ENCODE assay signal across 16 mouse cellular contexts in genomic region chr2:133497071-133497470, GRCm38 (mm10).
"Had no signal": no experiment of that assay in that cellular context is flagged by ENCODE, and none has a peak within 500 bp of the region (broad histone marks: within the 10 kb centered on the region; RNA-seq: fewer than 3 reads in every experiment).

No protein-coding gene starts in this region.

- H3K4me3 ChIP-seq: limb, embryonic 13.5 days; liver, embryonic 13.5 days; neural tube, embryonic 13.5 days had no signal

- H3K36me3 ChIP-seq: limb, embryonic 13.5 days; liver, embryonic 13.5 days; neural tube, embryonic 13.5 days had no signal

- H3K9me3 ChIP-seq: limb, embryonic 13.5 days; liver, embryonic 13.5 days; megakaryocyte, embryonic 14.5 days; neural tube, embryonic 13.5 days had no signal

- H3K27ac ChIP-seq: hindbrain, postnatal 0 days; limb, embryonic 13.5 days; liver, embryonic 13.5 days; neural tube, embryonic 13.5 days had no signal

- H3K4me2 ChIP-seq: limb, embryonic 13.5 days; liver, embryonic 13.5 days; lung, embryonic 14.5 days; midbrain, embryonic 11.5 days; neural tube, embryonic 13.5 days had no signal

- H3K27me3 ChIP-seq: limb, embryonic 13.5 days; liver, embryonic 13.5 days; megakaryocyte, embryonic 14.5 days; neural tube, embryonic 13.5 days had no signal

- ATAC-seq: hindbrain, postnatal 0 days; midbrain, embryonic 16.5 days had no signal

- H3K4me1 ChIP-seq: neural tube, embryonic 13.5 days had no signal

- DNase-seq: kidney, adult 18-20 months; kidney, postnatal 10 days; kidney, postnatal 4 days; left cerebral cortex, postnatal 4 days; liver, embryonic 13.5 days; lung, embryonic 14.5 days; retina, postnatal 1 day; right cerebral cortex, postnatal 4 days; spleen, adult 18-20 months; thymus, postnatal 36 days had no signal

- H3K9ac ChIP-seq: limb, embryonic 13.5 days; liver, embryonic 13.5 days; lung, embryonic 14.5 days; neural tube, embryonic 13.5 days had no signal
